Mouse (Mus musculus): ENCODE results near the gene Gm27021.
A peak's percentile ranks its signal among the peaks of the same experiment; 100 is the strongest.

Gm27021 gene

DNA sequence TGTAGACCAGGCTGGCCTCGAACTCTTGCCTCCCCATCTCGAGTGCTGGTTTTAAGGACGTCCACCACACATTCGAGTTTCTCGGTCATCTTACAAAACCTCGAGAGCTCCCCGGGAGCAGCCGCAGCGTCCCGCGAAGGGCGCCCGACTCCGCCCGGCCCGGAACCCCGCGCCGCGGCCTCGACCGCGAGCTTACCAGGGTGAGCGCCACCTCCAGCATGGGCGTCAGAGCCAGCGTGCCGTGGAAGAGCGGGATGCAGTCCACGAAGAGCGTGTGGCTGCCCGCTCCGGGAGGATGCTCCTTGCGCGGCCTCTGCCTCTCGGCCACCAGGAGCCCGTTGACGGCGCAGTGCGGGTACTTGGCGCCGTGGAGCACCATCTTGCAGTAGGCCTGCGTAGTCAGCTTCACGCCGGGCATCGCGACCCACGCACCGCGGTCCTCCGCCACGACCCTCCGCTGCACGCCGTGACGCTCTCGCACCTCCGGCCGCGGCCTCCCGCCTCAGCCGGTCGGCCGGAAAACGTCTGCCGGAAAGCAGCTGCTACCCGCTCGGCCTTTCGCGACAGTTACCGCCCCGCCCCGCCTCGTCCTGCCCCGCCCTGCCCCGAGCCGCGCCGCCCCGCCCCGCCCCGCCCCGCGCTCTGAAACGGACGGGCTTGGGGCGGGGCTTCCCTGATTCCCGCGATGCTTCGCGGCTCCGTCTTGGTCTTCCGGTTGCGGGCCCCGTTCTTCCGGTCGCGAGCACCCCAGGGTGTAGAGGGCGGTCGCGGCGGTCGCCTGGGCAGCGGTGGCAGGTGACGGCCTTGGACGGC lies at the start of gene Gm27021, which contains the start of gene Cox4i1:
Gm27021 (minus strand) TSS at position 519 of the 813 bp plus-strand sequence.
Cox4i1 (plus strand) TSS at position 662 of the 813 bp plus-strand sequence.
- DNase-seq (ENCODE audit: low read depth, low spot score) = peak; percentile 83

DNA sequence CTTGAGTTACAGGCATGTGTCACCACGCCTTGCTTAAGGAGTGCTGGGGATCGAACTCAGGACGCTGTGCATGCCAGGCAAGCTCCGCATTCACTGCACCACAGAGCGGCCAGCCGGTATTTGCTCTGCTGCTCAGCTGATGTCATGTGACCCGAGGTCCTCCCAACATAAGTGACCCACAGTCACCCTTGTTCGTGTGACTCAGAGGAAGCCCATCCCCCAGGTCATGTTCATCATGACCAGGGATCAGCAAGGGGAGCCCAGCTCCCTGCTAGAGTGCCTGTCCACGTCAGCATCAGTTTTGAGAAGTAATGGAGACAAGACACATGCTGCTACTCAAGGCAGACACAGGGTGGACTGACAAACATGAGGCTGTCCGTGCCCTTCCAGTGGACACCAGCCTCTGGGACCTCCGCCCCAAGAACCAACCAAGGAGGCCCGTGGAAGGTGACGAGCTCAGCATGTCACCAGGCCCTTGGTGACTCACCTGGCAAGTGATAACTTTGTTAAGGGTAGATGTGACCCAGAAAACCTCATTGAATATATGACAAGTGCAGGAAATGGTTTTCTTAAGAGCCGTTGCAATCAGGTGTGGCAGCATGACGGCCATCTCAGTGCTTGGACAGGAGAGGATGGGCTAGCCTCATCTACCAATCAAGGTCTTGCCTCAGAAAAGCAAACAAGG lies 48.3 kb upstream of the Gm27021 start:
- DNase-seq (ENCODE audit: low read depth, low spot score) = no peak

DNA sequence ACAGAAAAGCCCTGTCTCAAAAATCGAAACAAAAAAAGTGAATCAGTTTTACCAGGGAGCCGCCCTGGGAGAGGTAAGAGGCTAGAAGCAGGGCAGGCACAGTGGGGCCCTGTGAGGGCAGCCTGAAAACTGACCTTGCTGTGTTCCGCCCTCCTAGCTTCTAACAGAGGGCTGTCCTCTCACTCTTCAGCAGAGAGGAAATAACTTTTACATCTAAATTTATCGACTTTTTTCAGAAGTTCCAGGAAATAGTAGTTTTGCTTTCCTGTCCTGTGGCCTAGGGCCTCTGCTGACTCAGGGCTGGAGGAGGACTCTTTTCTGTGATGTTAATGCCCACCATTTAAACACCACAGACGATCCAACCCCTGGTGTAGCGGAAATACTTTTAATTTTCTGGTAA lies 47.3 kb upstream of the Gm27021 start:
- DNase-seq (ENCODE audit: low read depth, low spot score) = no peak

DNA sequence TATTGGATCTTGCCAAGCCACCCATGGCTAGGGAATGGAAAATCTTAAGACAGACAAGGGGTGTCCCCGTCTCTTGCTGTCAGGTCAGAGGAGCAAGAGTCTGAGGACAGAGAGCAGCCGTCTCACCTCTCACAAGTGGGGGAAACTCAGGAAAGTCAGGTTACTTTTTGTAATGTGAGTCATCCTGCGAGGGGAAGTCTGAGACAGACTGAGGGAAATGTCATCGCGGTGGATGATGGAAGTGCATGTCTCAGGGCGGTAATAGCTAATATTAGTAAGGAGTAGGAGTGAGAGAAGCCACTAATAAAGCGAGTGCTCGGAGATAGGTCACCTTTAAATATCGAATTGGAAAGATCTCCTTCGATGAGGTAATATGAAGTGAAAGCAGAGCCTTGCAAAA lies 41.3 kb upstream of the Gm27021 start:
- no peak for DNase-seq (ENCODE audit: low read depth, low spot score)

DNA sequence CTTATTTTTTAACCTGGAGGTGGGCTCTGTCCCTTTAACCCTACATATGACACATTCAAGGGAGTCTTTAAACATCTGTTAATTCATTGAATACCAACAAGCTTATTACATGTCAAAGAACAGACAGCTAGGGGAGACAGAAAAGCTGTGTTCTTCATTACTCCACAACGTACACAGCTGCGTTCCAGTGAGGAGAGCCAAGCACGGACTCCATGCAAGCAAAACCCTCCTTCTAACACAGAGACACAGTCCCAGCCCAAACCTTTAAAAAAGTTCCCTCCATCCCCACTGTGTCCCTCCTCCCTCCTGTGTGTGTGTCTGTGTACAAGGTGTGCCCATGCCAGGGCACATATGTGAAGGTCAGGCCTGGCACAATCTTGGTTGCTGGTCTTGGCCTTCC lies 38.3 kb upstream of the Gm27021 start:
- DNase-seq (ENCODE audit: low read depth, low spot score) = no peak

DNA sequence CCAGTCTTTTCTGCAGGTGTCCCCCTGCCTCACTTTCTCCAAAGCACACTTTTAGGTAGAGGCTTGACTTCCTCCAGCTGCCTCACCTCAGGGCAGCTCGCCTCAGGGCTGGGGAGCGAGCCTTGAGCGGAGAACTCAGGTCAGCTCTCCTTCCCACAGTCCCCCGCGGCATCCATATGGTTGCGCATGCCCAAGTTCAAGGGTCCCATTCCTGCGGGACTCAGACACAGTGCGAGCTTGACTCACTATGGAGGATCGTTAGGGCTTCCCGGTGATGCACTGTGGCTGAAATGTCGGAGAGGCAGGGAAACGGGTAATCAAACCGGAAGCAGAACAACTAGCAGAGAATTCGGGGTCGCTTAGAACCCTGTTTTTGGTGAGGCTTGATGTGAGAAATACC lies 37.3 kb upstream of the Gm27021 start:
- DNase-seq (ENCODE audit: low read depth, low spot score) = no peak

DNA sequence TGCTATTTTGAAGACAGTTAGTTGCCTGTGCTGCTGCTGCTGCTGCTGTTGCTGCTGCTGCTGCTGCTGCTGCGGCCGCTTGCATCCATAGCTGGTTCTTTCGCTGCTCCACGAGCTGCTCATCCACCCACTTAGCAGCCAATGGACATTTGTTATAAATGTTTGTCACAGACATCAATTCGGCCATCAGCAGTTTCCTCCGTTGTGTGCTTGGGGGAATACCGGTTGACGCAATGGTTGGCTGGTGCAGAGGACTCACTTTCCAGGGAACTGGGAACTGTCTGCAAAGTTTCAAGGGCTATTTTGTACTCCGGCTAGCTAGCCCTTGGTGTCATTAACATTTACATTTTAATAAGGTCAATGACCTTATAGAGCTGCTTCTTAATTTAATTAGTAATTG lies 36.3 kb upstream of the Gm27021 start:
- DNase-seq (ENCODE audit: low read depth, low spot score) = no peak

DNA sequence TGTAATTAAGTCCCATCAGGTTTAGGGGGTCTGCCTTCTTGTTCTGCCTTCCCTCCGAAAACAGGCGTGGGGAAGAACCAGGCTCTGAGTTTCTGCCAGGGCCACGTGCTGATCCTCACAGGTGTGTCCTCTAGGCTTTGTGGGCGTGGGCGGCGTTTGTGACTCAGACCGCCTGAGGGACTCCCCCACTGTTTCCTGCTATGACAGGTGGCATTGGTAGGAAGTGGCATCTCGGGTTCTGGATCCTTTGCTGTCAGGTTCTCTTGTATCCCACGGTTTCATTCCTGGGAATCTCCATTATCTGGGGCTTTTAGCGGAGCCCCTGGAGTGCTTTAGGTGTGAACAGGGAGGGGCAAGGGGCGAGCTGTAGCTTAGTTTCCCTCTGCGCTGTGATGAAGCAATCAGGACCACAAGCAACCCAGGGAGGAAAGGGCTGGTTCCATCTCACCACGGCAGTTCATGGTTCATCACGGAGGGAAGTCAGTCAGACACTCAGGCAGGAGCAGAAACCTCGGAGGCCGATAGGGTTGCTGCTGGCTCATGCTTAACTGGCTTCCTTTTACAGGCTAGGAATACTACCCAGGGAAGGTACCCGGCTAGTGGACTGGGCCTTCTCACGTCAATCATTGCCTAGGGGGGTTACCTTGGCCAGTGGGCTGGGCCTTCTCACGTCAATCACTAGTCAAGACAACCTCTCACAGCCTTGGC lies 34.0 kb upstream of the Gm27021 start:
- no peak for DNase-seq (ENCODE audit: low read depth, low spot score)

DNA sequence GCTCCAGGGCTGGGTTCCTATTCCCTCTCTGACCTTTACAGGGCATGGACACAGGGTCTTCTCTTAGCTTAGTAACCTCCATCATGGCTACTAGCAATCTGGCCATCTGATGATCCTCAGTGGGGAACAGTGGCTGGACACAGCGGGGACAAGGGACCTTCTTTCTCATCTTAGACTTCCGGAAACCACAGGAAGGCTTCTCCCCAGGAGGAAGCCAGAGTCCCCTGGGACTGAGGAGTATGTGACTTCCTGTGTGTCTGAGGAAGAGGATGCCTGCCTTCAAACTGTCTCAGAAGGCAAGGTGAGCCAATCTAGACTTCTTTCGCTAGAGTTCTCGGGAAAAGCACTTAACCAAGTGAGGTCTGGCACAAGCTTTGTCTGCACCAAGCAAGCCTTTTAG lies 32.2 kb upstream of the Gm27021 start:
- no peak for DNase-seq (ENCODE audit: low read depth, low spot score)

DNA sequence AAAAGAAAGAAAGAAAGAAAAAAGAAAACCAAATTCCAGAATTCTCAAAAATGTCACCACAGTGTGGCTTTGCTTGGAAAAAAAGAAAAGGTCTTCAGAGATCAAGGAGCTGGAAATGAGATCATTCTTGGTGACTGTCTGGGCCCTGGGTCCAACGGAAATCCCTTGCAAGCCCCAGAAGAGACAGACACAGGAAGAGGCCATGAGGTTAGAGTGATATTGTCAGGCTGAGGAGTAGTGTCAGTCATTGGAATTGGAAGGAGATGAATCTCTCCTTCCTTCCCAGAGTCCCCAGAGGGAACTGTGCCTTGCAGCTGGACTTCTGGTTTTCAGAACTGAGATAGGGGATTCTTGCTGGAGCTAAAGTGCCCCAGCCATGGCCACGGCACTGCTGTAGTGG lies 31.7 kb upstream of the Gm27021 start:
- no peak for DNase-seq (ENCODE audit: low read depth, low spot score)

DNA sequence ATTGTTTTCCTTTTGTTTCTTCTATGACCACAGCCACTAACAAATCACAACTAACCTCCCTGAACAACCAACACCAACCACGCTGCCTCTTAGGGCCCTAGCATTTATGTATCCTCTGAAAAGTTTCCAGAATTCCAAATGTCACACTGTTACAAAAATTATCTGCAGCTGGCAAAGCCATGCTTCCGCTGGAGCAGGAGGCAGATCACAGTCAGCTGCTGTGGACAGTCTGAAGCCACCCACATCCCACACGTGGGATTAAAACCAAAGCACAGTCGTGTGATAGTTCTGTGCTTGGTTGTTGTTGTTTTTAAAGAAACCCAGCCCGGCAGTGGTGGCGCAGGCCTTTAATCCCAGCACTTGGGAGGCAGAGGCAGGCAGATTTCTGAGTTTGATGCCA lies 31.2 kb upstream of the Gm27021 start:
- DNase-seq (ENCODE audit: low read depth, low spot score) = no peak

DNA sequence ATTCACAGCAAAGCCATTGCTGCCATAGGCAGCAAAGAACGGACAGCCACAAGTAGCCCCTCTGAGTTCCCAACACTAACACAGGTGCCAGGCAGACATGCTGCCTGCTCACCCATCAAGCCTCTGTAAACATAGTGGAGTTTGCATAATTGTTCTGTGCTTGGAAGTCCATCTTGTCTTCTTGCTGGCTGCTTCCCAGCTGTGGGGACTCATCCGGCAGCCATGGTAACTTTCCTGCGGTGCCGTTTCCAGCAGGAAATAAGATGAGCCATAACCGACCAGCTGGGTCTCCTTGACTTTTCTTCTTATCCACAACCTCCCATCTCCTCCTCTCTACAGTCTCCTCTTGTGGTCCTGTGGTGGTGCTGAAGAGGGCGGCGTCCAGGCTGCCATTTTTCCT lies 30.5 kb upstream of the Gm27021 start:
- DNase-seq (ENCODE audit: low read depth, low spot score) = no peak

DNA sequence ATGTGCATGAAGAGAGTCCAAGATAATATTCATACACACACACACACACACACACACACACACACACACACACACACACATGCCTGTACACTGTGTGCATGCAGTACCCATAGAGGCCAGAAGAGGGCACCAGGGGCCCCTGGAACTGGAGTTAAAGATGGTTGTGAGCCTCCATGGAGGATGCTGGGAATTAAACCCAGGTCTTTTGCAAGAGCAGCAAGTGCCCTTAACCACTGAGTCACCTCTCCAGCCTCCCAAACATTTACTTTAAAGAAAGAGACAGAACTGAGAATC lies 30.0 kb upstream of the Gm27021 start:
- DNase-seq (ENCODE audit: low read depth, low spot score) = peak; percentile 14

DNA sequence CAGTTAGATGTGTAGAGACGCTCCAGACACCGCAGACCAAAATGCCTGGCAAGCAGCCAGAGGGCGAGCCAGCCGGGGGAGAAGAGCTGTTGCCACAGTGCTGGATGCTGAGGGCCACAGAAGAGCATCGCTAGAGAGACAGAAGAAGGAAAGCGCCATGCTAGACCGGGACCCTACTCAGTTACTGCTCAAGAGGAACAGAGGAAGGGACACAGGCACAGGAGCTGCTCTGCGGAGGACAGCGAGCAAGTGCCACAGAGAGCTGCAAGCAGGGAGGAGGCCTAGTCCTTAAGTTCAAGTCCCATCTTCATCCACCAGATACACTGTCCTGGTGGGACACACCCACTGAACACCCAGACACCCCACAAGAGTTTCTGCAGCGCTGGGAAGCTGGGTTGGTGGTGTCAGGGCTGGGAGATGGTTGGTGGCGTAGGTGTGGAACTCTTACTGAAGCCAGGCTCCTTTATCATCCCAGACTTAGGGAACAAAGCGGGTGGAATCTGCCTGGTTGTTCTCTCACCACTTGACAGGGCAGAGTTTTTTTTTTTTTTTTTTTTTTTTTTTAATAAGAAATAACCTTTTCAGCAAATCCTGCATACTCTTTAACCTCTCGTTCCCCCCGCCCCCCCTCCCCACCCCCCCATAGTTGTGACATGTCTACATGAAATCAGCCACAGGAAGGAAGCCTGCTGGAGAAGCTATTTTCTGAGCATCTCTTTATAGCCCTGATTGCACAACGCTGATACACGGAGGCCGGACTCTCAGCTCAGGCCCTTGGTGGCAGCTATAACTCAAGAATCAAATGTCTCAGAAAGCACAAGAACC lies 29.5 kb upstream of the Gm27021 start:
- no peak for DNase-seq (ENCODE audit: low read depth, low spot score)

DNA sequence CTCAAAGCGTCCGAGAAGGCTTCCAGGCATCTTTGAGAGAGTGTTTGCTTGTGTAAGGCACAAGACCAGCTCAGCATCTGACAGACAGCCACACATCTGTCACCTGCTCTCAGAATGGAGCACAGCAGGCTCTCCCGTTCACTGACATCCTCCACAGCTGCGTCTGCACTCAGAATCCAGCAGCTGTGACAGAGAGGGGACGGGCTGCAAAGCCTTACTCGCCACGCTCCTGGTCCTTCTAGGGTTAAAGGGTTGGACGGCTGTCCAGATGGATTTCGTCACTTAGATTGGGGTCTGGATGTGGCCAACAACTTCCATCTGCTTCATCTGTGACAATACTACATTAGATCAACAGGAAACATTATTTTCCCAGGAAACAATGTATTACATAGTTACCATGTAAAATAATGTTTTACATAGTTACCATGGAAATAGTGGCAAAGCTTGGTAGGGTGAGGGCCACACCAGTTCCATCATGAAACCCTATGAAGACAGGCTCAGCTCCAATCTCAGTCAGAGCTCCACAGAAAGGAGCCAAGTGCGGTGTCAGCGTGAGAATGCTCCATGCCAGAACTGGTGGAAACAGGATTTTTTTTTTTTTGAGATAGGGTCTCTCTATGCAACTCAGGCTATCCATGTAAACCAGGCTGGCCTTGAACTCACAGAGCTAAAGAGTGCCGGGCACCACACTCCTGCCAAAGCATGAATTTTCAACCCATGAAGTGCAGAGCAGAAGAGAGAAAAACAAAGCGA lies 28.7 kb upstream of the Gm27021 start:
- no peak for DNase-seq (ENCODE audit: low read depth, low spot score)

DNA sequence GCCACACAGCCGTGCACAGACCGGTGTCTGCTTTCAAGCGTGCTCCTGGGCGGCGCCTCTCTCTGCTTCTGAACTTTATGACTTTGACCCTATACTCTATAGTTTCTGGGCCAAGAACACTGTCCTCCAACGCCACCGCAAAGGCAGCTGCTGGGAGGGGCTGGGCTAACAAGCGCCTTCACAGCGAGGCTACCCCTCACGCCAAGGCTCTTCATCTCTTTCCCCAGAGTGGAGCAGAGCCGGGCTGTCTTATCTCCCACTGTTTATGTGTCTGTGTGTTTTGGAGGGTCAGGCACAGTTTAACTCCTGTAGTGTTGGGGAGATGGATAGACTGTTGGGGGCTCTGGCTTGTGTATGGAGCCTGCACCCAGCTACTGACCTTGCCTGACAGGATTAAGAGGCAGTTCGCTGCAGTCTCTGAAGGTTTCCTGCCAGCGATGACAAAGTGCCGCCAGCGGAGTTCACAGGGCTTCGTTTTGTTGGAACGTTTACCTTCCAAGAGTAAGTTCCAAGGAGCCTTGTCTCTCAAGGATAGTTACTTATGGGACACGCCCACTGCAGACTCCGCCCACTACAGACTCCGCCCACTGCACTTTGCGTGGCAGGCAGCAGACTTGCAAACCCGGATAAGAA lies 26.1 kb upstream of the Gm27021 start:
- DNase-seq (ENCODE audit: low read depth, low spot score) = no peak

DNA sequence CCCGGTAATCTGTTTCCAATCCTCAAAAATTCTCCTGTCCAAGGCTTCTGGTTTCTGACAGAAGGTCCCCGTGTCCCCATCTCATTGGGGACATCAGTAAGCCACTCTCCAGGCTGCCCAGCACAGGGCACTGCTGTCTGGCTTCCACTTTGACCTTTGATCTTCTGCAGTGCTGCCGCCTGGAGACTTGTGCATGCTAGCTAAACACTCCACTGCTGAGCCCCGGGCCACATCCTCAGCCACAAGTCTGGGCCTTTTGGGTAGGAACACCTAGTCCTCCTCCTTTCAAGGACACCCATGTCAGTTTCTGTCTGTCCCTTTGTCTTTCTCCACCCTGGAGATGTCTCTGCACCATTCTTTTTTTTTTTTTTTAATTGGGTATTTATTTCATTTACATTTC lies 25.1 kb upstream of the Gm27021 start:
- no peak for DNase-seq (ENCODE audit: low read depth, low spot score)

DNA sequence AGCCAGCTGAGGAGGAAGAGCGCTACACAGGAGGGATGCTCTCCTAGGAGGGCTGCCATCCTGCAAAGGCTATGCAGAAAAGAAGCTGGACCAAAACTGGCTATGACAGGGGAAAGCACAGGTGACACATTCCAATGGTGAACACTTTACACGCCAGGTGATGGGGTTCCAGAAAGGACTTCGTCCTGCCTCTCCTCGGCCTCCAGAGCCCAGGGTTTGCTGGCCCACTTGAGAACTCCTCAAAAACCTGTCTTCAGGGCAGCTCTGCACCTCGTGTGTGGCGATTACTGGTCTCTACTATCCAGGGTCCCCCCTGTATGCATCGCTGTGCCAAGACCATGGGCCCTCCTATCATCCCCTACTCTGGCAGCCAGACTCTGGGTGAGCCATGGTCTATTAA lies 20.6 kb upstream of the Gm27021 start:
- DNase-seq (ENCODE audit: low read depth, low spot score) = no peak

DNA sequence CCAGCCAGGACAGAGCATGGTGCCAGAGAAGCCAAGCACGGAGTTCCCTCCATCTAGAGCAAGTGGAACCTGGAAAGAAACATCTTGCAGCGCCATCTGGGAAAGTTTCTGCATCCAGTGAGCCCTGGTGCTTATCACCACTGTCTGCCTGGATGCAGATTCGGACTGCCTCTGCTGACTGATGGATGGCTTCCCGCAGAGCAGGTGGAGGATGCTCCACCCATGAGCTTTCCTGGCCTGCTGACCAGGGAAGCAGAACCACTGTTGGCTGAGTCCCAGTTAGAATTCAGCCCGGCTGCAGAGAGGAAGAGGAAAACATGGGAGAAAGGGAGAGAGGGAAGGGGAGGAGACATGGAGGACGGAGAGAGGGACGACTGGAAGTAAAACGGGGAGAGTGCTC lies 19.9 kb upstream of the Gm27021 start:
- DNase-seq (ENCODE audit: low read depth, low spot score) = no peak

DNA sequence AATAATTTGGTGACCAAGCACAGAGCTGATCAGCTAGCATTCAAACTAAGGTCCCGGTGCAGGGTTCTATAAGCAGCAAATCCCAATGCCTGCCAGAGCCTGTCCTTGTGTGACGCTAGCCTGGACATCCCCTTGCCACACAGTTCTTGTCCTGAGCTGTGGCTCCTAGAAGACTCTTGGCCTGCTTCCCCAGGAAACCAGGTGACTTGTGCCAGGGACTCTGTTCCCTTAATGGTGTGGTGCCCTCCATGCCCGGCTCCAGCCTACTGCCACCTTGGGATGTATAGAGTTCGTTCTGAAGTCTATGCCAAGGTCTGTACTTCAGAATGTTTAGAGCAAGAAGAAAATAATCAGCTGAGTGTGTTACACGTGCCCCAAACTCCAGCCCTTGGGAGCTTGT lies 18.7 kb upstream of the Gm27021 start:
- DNase-seq (ENCODE audit: low read depth, low spot score) = no peak

DNA sequence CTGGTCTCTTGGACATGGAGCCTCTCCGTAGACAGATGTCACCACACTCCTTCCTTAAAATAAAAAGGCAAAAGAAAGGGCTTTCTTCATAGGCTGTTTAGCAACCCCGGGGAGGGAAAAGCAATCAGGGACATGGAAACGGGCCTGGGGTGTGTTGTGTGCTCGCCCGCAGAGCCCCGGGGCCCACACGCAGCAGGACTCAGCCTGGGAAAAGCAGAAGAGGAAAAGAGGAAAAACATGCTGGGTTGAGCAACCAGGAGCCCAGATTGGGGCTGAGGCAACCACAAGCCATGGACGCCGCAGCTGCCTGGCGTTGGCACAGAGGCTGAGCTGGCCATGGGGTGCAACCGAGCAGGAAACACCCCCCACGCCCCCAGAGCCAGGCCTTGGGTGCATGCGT lies 18.2 kb upstream of the Gm27021 start:
- no peak for DNase-seq (ENCODE audit: low read depth, low spot score)
